Mouse (Mus musculus) spleen, postnatal 0 days (tissue): ENCODE data around the gene Tmtc4. TPM values are rescaled to one million over a fixed set of nuclear protein-coding genes. Genes with fewer than 3 reads are reported as not detected.

Experiments
- polyA plus RNA-seq: library from polyadenylated mRNA; unstranded; fragments of >200 nt; fragmentation: Nextera tagmentation; extraction: Ambion mirVana; gene quantifications from 2 replicates; pipeline ENCODE4 v1.2.1, GENCODE M21; 2015

Tmtc4 gene
- 3.1 and 3.5 TPM in 2 replicates for polyA plus RNA-seq

DNA sequence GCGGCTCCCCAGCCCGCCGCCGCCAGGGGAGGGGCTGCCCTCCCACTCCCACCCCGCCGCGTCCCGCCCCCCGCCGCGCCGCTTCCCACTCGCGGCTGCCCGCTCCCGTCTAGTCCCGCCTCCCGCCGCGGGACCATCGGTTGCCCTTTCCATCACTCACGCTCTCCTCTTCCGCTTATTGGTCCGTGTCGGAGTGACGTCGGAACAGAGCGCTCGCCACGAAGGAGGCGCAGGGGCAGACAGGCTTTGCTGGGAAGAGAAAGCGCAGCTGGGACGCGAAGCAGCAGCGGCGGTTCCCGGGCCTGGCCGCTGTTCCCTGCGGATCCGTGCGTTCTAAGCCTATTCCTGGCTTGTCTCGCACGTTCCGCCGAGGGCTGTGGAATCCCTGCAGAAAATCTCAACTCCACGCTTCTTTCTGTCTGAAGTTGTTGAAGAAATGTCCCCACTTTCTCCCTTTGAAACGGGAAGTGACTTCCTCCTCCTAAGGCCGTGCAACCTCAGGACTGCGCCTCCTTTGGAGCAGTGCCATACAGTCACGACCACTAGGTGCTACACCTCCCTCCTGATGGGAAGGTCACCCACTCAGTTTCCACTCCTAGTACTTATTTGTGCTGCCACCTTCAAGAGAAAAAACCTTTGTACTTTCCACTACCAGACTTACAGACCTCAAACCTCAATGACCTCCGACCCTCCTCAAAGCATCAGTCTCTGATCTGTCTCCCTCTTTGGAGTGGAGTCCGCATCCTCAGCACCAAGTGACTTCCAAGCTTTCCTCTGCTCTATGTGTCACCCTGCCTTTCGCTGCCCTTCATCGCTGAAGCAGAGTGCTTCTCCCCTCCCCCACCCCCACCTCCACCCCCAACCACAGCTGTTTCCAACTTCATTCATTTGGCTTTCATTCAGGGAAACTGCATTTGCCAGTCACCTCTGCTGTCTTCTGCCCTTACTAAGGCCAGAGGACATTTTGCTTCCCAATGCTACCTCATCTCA lies at the start of gene Tmtc4:
Gene Tmtc4, minus strand, starts transcription at position 810 of the 990 bp plus-strand sequence.

GRCm38 (mm10) chr14:122913657-122914056 lies 70.2 kb downstream of the Tmtc4 start, which contains the start of gene Ggact:
Ggact (minus strand) TSS chr14:122913757.

Other genes starting within 250 kb of the Tmtc4 start
- gene Ggact, start 70.3 kb downstream of the Tmtc4 start, polyA plus RNA-seq, result 14.0 and 15.3 TPM in 2 replicates